Mouse (Mus musculus): ENCODE data around the gene Guca2a. TPM values are rescaled to one million over a fixed set of nuclear protein-coding genes. Genes with fewer than 3 reads are reported as not detected.
A peak's percentile ranks its signal among the peaks of the same experiment; 100 is the strongest.

Gene Guca2a
- polyA plus RNA-seq, 1 experiment from 2014 or later = 60.3 TPM

- Histone ChIP-seq H3K27ac (ENCODE audit: low read depth) (no peak overlapping the region), H3K9me3 (ENCODE audit: control insufficient read depth, low read length) (no peaks in the 10 kb centered on the region), H3K4me3 (ENCODE audit: low read depth, low read length) (no peak overlapping the region), H3K4me1 (replicated peaks; ENCODE audit: control insufficient read depth, insufficient read depth, low read length) (no peaks in the 10 kb centered on the region), H3K27me3 (replicated peaks; ENCODE audit: control insufficient read depth, insufficient read depth, low read length) (no peaks in the 10 kb centered on the region), H3K9ac (ENCODE audit: low read length) (no peak overlapping the region), H3K4me2 (ENCODE audit: low read length) (no peak overlapping the region), H3K36me3 (ENCODE audit: control insufficient read depth, insufficient read depth, low read length) (no peaks in the 10 kb centered on the region)
- DNase-seq (ENCODE audit: low spot score) (no peak), ATAC-seq (replicated peaks; ENCODE audit: low FRiP score, low TSS enrichment, low read depth) (no peak)
- WGBS = 78% methylated on average over 8 of the region's 8 CpGs
Measured at GRCm38 (mm10) chr4:119660007-119660406, 22.5 kb downstream of the Guca2a start.

- WGBS = 73% methylated on average over 4 of the region's 4 CpGs
Measured at GRCm38 (mm10) chr4:119662151-119662550, 24.6 kb downstream of the Guca2a start.

GRCm38 (mm10) chr4:119662976-119663375 is 25.5 kb downstream of the Guca2a start:
- H3K9me3 ChIP-seq (ENCODE audit: control insufficient read depth, low read length) = no peaks in the 10 kb centered on the region
- no peak overlapping the region for H3K4me2 ChIP-seq (ENCODE audit: low read length)
- 87% methylated on average over 7 of the region's 7 CpGs for WGBS
- no peak overlapping the region for H3K4me3 ChIP-seq (ENCODE audit: low read depth, low read length)
- H3K27ac ChIP-seq (ENCODE audit: low read depth) = no peak overlapping the region
- ATAC-seq (replicated peaks; ENCODE audit: low FRiP score, low TSS enrichment, low read depth) (no peak), DNase-seq (ENCODE audit: low spot score) (no peak)
- H3K4me1 ChIP-seq (replicated peaks; ENCODE audit: control insufficient read depth, insufficient read depth, low read length) = no peaks in the 10 kb centered on the region
- no peaks in the 10 kb centered on the region for H3K27me3 ChIP-seq (replicated peaks; ENCODE audit: control insufficient read depth, insufficient read depth, low read length)
- no peaks in the 10 kb centered on the region for H3K36me3 ChIP-seq (ENCODE audit: control insufficient read depth, insufficient read depth, low read length)
- no peak overlapping the region for H3K9ac ChIP-seq (ENCODE audit: low read length)

More at GRCm38 (mm10) chr4:119662151-119662550, 24.6 kb downstream of the Guca2a start:
- Histone ChIP-seq H3K36me3 (ENCODE audit: control insufficient read depth, insufficient read depth, low read length) (no peaks in the 10 kb centered on the region), H3K4me2 (ENCODE audit: low read length) (no peak overlapping the region), H3K9ac (ENCODE audit: low read length) (no peak overlapping the region), H3K4me1 (replicated peaks; ENCODE audit: control insufficient read depth, insufficient read depth, low read length) (no peaks in the 10 kb centered on the region), H3K27ac (ENCODE audit: low read depth) (no peak overlapping the region), H3K27me3 (replicated peaks; ENCODE audit: control insufficient read depth, insufficient read depth, low read length) (no peaks in the 10 kb centered on the region), H3K4me3 (ENCODE audit: low read depth, low read length) (no peak overlapping the region), H3K9me3 (ENCODE audit: control insufficient read depth, low read length) (no peaks in the 10 kb centered on the region)
- no peak for DNase-seq (ENCODE audit: low spot score)
- ATAC-seq (replicated peaks; ENCODE audit: low FRiP score, low TSS enrichment, low read depth) = no peak

GRCm38 (mm10) chr4:119663409-119664095 is 26.0 kb downstream of the Guca2a start:
- H3K27me3 ChIP-seq (replicated peaks; ENCODE audit: control insufficient read depth, insufficient read depth, low read length) = no peaks in the 10 kb centered on the region
- 91% methylated on average over 14 of the region's 14 CpGs for WGBS
- H3K9me3 ChIP-seq (ENCODE audit: control insufficient read depth, low read length) = no peaks in the 10 kb centered on the region

GRCm38 (mm10) chr4:119665166-119665565 is 27.7 kb downstream of the Guca2a start:
- Histone ChIP-seq H3K36me3 (ENCODE audit: control insufficient read depth, insufficient read depth, low read length) (no peaks in the 10 kb centered on the region), H3K27ac (ENCODE audit: low read depth) (no peak overlapping the region), H3K4me1 (replicated peaks; ENCODE audit: control insufficient read depth, insufficient read depth, low read length) (no peaks in the 10 kb centered on the region), H3K9me3 (ENCODE audit: control insufficient read depth, low read length) (no peaks in the 10 kb centered on the region), H3K27me3 (replicated peaks; ENCODE audit: control insufficient read depth, insufficient read depth, low read length) (no peaks in the 10 kb centered on the region), H3K4me2 (ENCODE audit: low read length) (no peak overlapping the region), H3K4me3 (ENCODE audit: low read depth, low read length) (no peak overlapping the region), H3K9ac (ENCODE audit: low read length) (no peak overlapping the region)
- ATAC-seq (replicated peaks; ENCODE audit: low FRiP score, low TSS enrichment, low read depth) (no peak), DNase-seq (ENCODE audit: low spot score) (no peak)
- WGBS = 89% methylated on average over 2 of the region's 2 CpGs

More at GRCm38 (mm10) chr4:119663409-119664095, 26.0 kb downstream of the Guca2a start:
- Histone ChIP-seq H3K27ac (ENCODE audit: low read depth) (no peak overlapping the region), H3K36me3 (ENCODE audit: control insufficient read depth, insufficient read depth, low read length) (no peaks in the 10 kb centered on the region), H3K4me1 (replicated peaks; ENCODE audit: control insufficient read depth, insufficient read depth, low read length) (no peaks in the 10 kb centered on the region), H3K9ac (ENCODE audit: low read length) (no peak overlapping the region), H3K4me3 (ENCODE audit: low read depth, low read length) (no peak overlapping the region), H3K4me2 (ENCODE audit: low read length) (no peak overlapping the region)
- ATAC-seq (replicated peaks; ENCODE audit: low FRiP score, low TSS enrichment, low read depth) (no peak), DNase-seq (ENCODE audit: low spot score) (no peak)

- Histone ChIP-seq H3K27ac (ENCODE audit: low read depth) (no peak overlapping the region), H3K9ac (ENCODE audit: low read length) (no peak overlapping the region), H3K4me1 (replicated peaks; ENCODE audit: control insufficient read depth, insufficient read depth, low read length) (no peaks in the 10 kb centered on the region), H3K9me3 (ENCODE audit: control insufficient read depth, low read length) (no peaks in the 10 kb centered on the region), H3K36me3 (ENCODE audit: control insufficient read depth, insufficient read depth, low read length) (no peaks in the 10 kb centered on the region), H3K4me3 (ENCODE audit: low read depth, low read length) (no peak overlapping the region), H3K27me3 (replicated peaks; ENCODE audit: control insufficient read depth, insufficient read depth, low read length) (no peaks in the 10 kb centered on the region), H3K4me2 (ENCODE audit: low read length) (no peak overlapping the region)
- DNase-seq (ENCODE audit: low spot score) (no peak), ATAC-seq (replicated peaks; ENCODE audit: low FRiP score, low TSS enrichment, low read depth) (no peak)
- 60% methylated on average over 8 of the region's 8 CpGs for WGBS
Measured at GRCm38 (mm10) chr4:119666116-119666515, 28.6 kb downstream of the Guca2a start.

- H3K27me3 ChIP-seq (replicated peaks; ENCODE audit: control insufficient read depth, insufficient read depth, low read length) = no peaks in the 10 kb centered on the region
- no peak overlapping the region for H3K4me2 ChIP-seq (ENCODE audit: low read length)
- no peaks in the 10 kb centered on the region for H3K4me1 ChIP-seq (replicated peaks; ENCODE audit: control insufficient read depth, insufficient read depth, low read length)
- H3K9me3 ChIP-seq (ENCODE audit: control insufficient read depth, low read length) = no peaks in the 10 kb centered on the region
- 24% methylated on average over 5 of the region's 5 CpGs for WGBS
- H3K27ac ChIP-seq (ENCODE audit: low read depth) = no peak overlapping the region
- H3K9ac ChIP-seq (ENCODE audit: low read length) = no peak overlapping the region
- ATAC-seq (replicated peaks; ENCODE audit: low FRiP score, low TSS enrichment, low read depth) (0 out of 2 replicates have a peak, but pooled peaks have one; percentile 43), DNase-seq (ENCODE audit: low spot score) (peak; percentile 63)
- no peaks in the 10 kb centered on the region for H3K36me3 ChIP-seq (ENCODE audit: control insufficient read depth, insufficient read depth, low read length)
- H3K4me3 ChIP-seq (ENCODE audit: low read depth, low read length) = no peak overlapping the region
Measured at GRCm38 (mm10) chr4:119667454-119667853, 29.9 kb downstream of the Guca2a start.

GRCm38 (mm10) chr4:119668185-119668584 is 30.7 kb downstream of the Guca2a start:
- H3K4me1 ChIP-seq (replicated peaks; ENCODE audit: control insufficient read depth, insufficient read depth, low read length) = no peaks in the 10 kb centered on the region
- no peak overlapping the region for H3K27ac ChIP-seq (ENCODE audit: low read depth)
- no peaks in the 10 kb centered on the region for H3K36me3 ChIP-seq (ENCODE audit: control insufficient read depth, insufficient read depth, low read length)
- ATAC-seq (replicated peaks; ENCODE audit: low FRiP score, low TSS enrichment, low read depth) (no peak), DNase-seq (ENCODE audit: low spot score) (no peak)
- H3K9ac ChIP-seq (ENCODE audit: low read length) = no peak overlapping the region
- no peak overlapping the region for H3K4me2 ChIP-seq (ENCODE audit: low read length)
- H3K4me3 ChIP-seq (ENCODE audit: low read depth, low read length) = no peak overlapping the region
- H3K9me3 ChIP-seq (ENCODE audit: control insufficient read depth, low read length) = no peaks in the 10 kb centered on the region
- WGBS = 85% methylated on average over 3 of the region's 3 CpGs
- no peaks in the 10 kb centered on the region for H3K27me3 ChIP-seq (replicated peaks; ENCODE audit: control insufficient read depth, insufficient read depth, low read length)

- H3K27me3 ChIP-seq (replicated peaks; ENCODE audit: control insufficient read depth, insufficient read depth, low read length) = no peaks in the 10 kb centered on the region
Measured at GRCm38 (mm10) chr4:119668596-119668995, 31.1 kb downstream of the Guca2a start.

More at GRCm38 (mm10) chr4:119668596-119668995, 31.1 kb downstream of the Guca2a start:
- Histone ChIP-seq H3K27ac (ENCODE audit: low read depth) (no peak overlapping the region), H3K9ac (ENCODE audit: low read length) (no peak overlapping the region), H3K4me2 (ENCODE audit: low read length) (no peak overlapping the region), H3K36me3 (ENCODE audit: control insufficient read depth, insufficient read depth, low read length) (no peaks in the 10 kb centered on the region), H3K9me3 (ENCODE audit: control insufficient read depth, low read length) (no peaks in the 10 kb centered on the region), H3K4me3 (ENCODE audit: low read depth, low read length) (no peak overlapping the region), H3K4me1 (replicated peaks; ENCODE audit: control insufficient read depth, insufficient read depth, low read length) (no peaks in the 10 kb centered on the region)
- DNase-seq (ENCODE audit: low spot score) = no peak
- WGBS = 69% methylated on average over 4 of the region's 4 CpGs
- no peak for ATAC-seq (replicated peaks; ENCODE audit: low FRiP score, low TSS enrichment, low read depth)
